Comparison of ENCODE assay signal across 28 mouse cellular contexts in the genomic region with DNA sequence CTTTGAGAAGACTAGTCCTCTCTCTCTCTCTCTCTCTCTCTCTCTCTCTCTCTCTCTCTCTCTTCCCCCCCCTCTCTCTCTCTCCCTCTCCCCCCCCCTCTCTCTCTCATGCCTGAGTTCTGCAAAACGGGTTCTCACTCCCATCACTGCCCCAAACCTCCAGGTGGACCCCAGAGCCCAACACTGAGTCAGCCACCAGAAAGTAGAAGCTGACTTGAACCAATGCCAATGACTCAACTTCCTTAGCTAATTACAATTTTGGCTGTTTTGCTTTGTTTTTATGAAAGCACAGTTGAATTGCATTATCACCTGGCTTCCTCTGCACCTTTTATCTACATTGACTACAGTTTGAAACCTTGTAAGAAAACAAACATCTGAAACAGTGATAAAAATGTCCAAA. TPM values are rescaled to one million over a fixed set of nuclear protein-coding genes. Genes with fewer than 3 reads are reported as not detected.
DNase-seq lines count a peak whose midpoint lies in the region; ATAC-seq and TF ChIP-seq lines count a peak whose summit lies in the region.
"Had no signal": no experiment of that assay in that cellular context is flagged by ENCODE, and none has a peak within 500 bp of the region (broad histone marks: within the 10 kb centered on the region; RNA-seq: fewer than 3 reads in every experiment).

No protein-coding gene starts in this region.

- TF ChIP-seq EP300 in heart, postnatal 0 days (IDR thresholded peaks at IDR 0.05; ENCODE audit: low read depth): no peak
- no peak for TF ChIP-seq EP300 in stomach, postnatal 0 days (optimal IDR thresholded peaks at IDR 0.05)
- TF ChIP-seq EP300 in lung, postnatal 0 days (IDR thresholded peaks at IDR 0.05): no peak

- no peaks in the 10 kb centered on the region for H3K27me3 ChIP-seq in heart, embryonic 11.5 days (ENCODE audit: control insufficient read depth, insufficient read depth, low read length)
- H3K27me3 ChIP-seq in heart, postnatal 0 days (ENCODE audit: control insufficient read depth, insufficient read depth, low read length): no peaks in the 10 kb centered on the region
- H3K27me3 ChIP-seq in heart, embryonic 12.5 days (replicated peaks): no peaks in the 10 kb centered on the region
- H3K27me3 ChIP-seq in embryonic facial prominence, embryonic 15.5 days: no peaks in the 10 kb centered on the region
- H3K27me3 ChIP-seq in stomach, postnatal 0 days (ENCODE audit: control insufficient read depth, insufficient read depth, low read length): no peaks in the 10 kb centered on the region
- no peaks in the 10 kb centered on the region for H3K27me3 ChIP-seq in lung, postnatal 0 days (replicated peaks; ENCODE audit: insufficient read depth, low read length)
- H3K27me3 ChIP-seq: forebrain, embryonic 15.5 days; hindbrain, embryonic 13.5 days; liver, embryonic 12.5 days; midbrain, embryonic 13.5 days; Patski had no signal

- no peak overlapping the region for H3K9ac ChIP-seq in heart, embryonic 11.5 days (ENCODE audit: low read depth, low read length)
- no peak overlapping the region for H3K9ac ChIP-seq in heart, postnatal 0 days (replicated peaks; ENCODE audit: low read depth, low read length)
- H3K9ac ChIP-seq in heart, embryonic 12.5 days: no peak overlapping the region
- H3K9ac ChIP-seq in embryonic facial prominence, embryonic 15.5 days: no peak overlapping the region
- no peak overlapping the region for H3K9ac ChIP-seq in stomach, postnatal 0 days (ENCODE audit: low read length)
- no peak overlapping the region for H3K9ac ChIP-seq in lung, postnatal 0 days (replicated peaks; ENCODE audit: low read depth)
- H3K9ac ChIP-seq: forebrain, embryonic 15.5 days; hindbrain, embryonic 13.5 days; liver, embryonic 12.5 days; liver, postnatal 0 days; midbrain, embryonic 13.5 days had no signal

- no peak for TF ChIP-seq CTCF in heart, postnatal 0 days (IDR thresholded peaks at IDR 0.05; ENCODE audit: low read depth)
- TF ChIP-seq CTCF in stomach, postnatal 0 days (IDR thresholded peaks at IDR 0.05; ENCODE audit: low read depth): no peak
- no peak for TF ChIP-seq CTCF in lung, postnatal 0 days (IDR thresholded peaks at IDR 0.05)

- peaks cover 12% of the 10 kb centered on the region for H3K4me1 ChIP-seq in heart, embryonic 11.5 days (ENCODE audit: control insufficient read depth, insufficient read depth, low read length)
- peaks cover 26% of the 10 kb centered on the region for H3K4me1 ChIP-seq in heart, postnatal 0 days (ENCODE audit: control insufficient read depth, insufficient read depth)
- peaks cover 22% of the 10 kb centered on the region for H3K4me1 ChIP-seq in heart, embryonic 12.5 days (replicated peaks)
- peaks cover 9% of the 10 kb centered on the region for H3K4me1 ChIP-seq in embryonic facial prominence, embryonic 15.5 days
- H3K4me1 ChIP-seq in stomach, postnatal 0 days (replicated peaks; ENCODE audit: control insufficient read depth, insufficient read depth): peaks cover 16% of the 10 kb centered on the region
- H3K4me1 ChIP-seq in lung, postnatal 0 days (ENCODE audit: insufficient read depth, low read depth, low read length): peaks cover 12% of the 10 kb centered on the region; the same call in 1 of the 2 replicates
- H3K4me1 ChIP-seq: hindbrain, embryonic 13.5 days; liver, embryonic 12.5 days had no signal

- no peak overlapping the region for H3K4me2 ChIP-seq in heart, embryonic 11.5 days
- H3K4me2 ChIP-seq in heart, postnatal 0 days (ENCODE audit: low read depth, low read length): no peak overlapping the region
- H3K4me2 ChIP-seq in heart, embryonic 12.5 days: no peak overlapping the region
- no peak overlapping the region for H3K4me2 ChIP-seq in embryonic facial prominence, embryonic 15.5 days (replicated peaks)
- no peak overlapping the region for H3K4me2 ChIP-seq in stomach, postnatal 0 days (replicated peaks; ENCODE audit: low read depth)
- no peak overlapping the region for H3K4me2 ChIP-seq in lung, postnatal 0 days (replicated peaks; ENCODE audit: low read depth, low read length)
- H3K4me2 ChIP-seq: forebrain, embryonic 15.5 days; hindbrain, embryonic 13.5 days; liver, embryonic 12.5 days; midbrain, embryonic 13.5 days had no signal

- H3K4me3 ChIP-seq in heart, embryonic 11.5 days (ENCODE audit: low read depth, low read length): no peak overlapping the region
- no peak overlapping the region for H3K4me3 ChIP-seq in heart, postnatal 0 days (ENCODE audit: low read depth, low read length)
- no peak overlapping the region for H3K4me3 ChIP-seq in heart, embryonic 12.5 days
- no peak overlapping the region for H3K4me3 ChIP-seq in embryonic facial prominence, embryonic 15.5 days (replicated peaks)
- no peak overlapping the region for H3K4me3 ChIP-seq in stomach, postnatal 0 days (ENCODE audit: low read depth, low read length)
- H3K4me3 ChIP-seq in lung, postnatal 0 days (ENCODE audit: low read depth, low read length): no peak overlapping the region
- H3K4me3 ChIP-seq: forebrain, embryonic 10.5 days; forebrain, embryonic 15.5 days; hindbrain, embryonic 13.5 days; liver, embryonic 12.5 days; midbrain, embryonic 13.5 days had no signal

- H3K27ac ChIP-seq in heart, embryonic 11.5 days (ENCODE audit: low read depth, low read length): no peak overlapping the region
- peak overlapping the region; percentile 56; the same call in 1 of the 2 replicates for H3K27ac ChIP-seq in heart, postnatal 0 days (ENCODE audit: low read depth)
- no peak overlapping the region for H3K27ac ChIP-seq in heart, embryonic 12.5 days (ENCODE audit: poor library complexity, severe bottlenecking)
- H3K27ac ChIP-seq in embryonic facial prominence, embryonic 15.5 days (replicated peaks): peak overlapping the region; percentile 85; the same call in 1 of the 2 replicates
- peak overlapping the region; percentile 85; the same call in 1 of the 2 replicates for H3K27ac ChIP-seq in stomach, postnatal 0 days (replicated peaks)
- no peak overlapping the region for H3K27ac ChIP-seq in lung, postnatal 0 days (ENCODE audit: low read length)
- H3K27ac ChIP-seq: forebrain, embryonic 10.5 days; forebrain, embryonic 15.5 days; hindbrain, embryonic 13.5 days; liver, embryonic 12.5 days; macrophage; midbrain, embryonic 13.5 days had no signal

- no peaks in the 10 kb centered on the region for H3K9me3 ChIP-seq in heart, embryonic 11.5 days (replicated peaks; ENCODE audit: control insufficient read depth, low read length)
- H3K9me3 ChIP-seq in heart, postnatal 0 days (replicated peaks; ENCODE audit: control insufficient read depth, low read length): no peaks in the 10 kb centered on the region
- no peaks in the 10 kb centered on the region for H3K9me3 ChIP-seq in heart, embryonic 12.5 days (replicated peaks)
- no peaks in the 10 kb centered on the region for H3K9me3 ChIP-seq in embryonic facial prominence, embryonic 15.5 days (replicated peaks)
- no peaks in the 10 kb centered on the region for H3K9me3 ChIP-seq in stomach, postnatal 0 days (ENCODE audit: control insufficient read depth, low read length)
- no peaks in the 10 kb centered on the region for H3K9me3 ChIP-seq in lung, postnatal 0 days (ENCODE audit: low read length)
- H3K9me3 ChIP-seq: forebrain, embryonic 10.5 days; forebrain, embryonic 15.5 days; G1E; hindbrain, embryonic 13.5 days; liver, embryonic 12.5 days; midbrain, embryonic 13.5 days had no signal

- WGBS in heart, embryonic 11.5 days (ENCODE audit: insufficient replicate concordance): 42% methylated on average over 1 of the region's 1 CpGs
- WGBS in heart, postnatal 0 days: 40% methylated on average over 1 of the region's 1 CpGs
- 29% methylated on average over 1 of the region's 1 CpGs for WGBS in heart, embryonic 12.5 days
- 44% methylated on average over 1 of the region's 1 CpGs for WGBS in embryonic facial prominence, embryonic 15.5 days
- 30% methylated on average over 1 of the region's 1 CpGs for WGBS in stomach, postnatal 0 days
- WGBS in lung, postnatal 0 days: 21% methylated on average over 1 of the region's 1 CpGs

- peak; percentile 90 for DNase-seq in heart, adult 11 months
- no peak for DNase-seq in heart, postnatal 0 days (ENCODE audit: low spot score)
- DNase-seq in stomach, postnatal 0 days (ENCODE audit: low spot score): no peak
- DNase-seq in lung, postnatal 0 days (ENCODE audit: low spot score): no peak
- no peak for DNase-seq in natural killer cell, adult 2 months (ENCODE audit: low spot score in 2 of 2)
- DNase-seq: adrenal gland, postnatal 10 days; cerebellum, adult 11-12 months; cerebellum, adult 9-11 months; gastrocnemius, postnatal 25 days; heart, postnatal 4 days; kidney, adult 8-10 months; kidney, postnatal 10 days; layer of hippocampus, postnatal 36 days; left cerebral cortex, postnatal 4 days; liver, postnatal 0 days had no signal

- H3K36me3 ChIP-seq in heart, embryonic 11.5 days (ENCODE audit: control insufficient read depth, insufficient read depth, low read length): no peaks in the 10 kb centered on the region
- H3K36me3 ChIP-seq in heart, postnatal 0 days (replicated peaks; ENCODE audit: control insufficient read depth, insufficient read depth, low read length): no peaks in the 10 kb centered on the region
- no peaks in the 10 kb centered on the region for H3K36me3 ChIP-seq in heart, embryonic 12.5 days
- no peaks in the 10 kb centered on the region for H3K36me3 ChIP-seq in embryonic facial prominence, embryonic 15.5 days
- no peaks in the 10 kb centered on the region for H3K36me3 ChIP-seq in stomach, postnatal 0 days (ENCODE audit: control insufficient read depth, insufficient read depth, low read length)
- no peaks in the 10 kb centered on the region; the same call in 1 of the 2 replicates for H3K36me3 ChIP-seq in lung, postnatal 0 days (ENCODE audit: insufficient read depth, low read length)
- H3K36me3 ChIP-seq: forebrain, embryonic 10.5 days; forebrain, embryonic 15.5 days; G1E; hindbrain, embryonic 13.5 days; liver, embryonic 12.5 days; midbrain, embryonic 13.5 days had no signal

- ATAC-seq in heart, embryonic 11.5 days (replicated peaks; ENCODE audit: insufficient number of reproducible peaks, low FRiP score, low TSS enrichment): no peak
- no peak for ATAC-seq in heart, postnatal 0 days (ENCODE audit: insufficient read depth, low read depth)
- ATAC-seq in heart, embryonic 12.5 days (ENCODE audit: insufficient number of reproducible peaks, low FRiP score): no peak
- ATAC-seq in embryonic facial prominence, embryonic 15.5 days (ENCODE audit: insufficient number of reproducible peaks, low FRiP score, low TSS enrichment, low read depth): no peak
- ATAC-seq in stomach, postnatal 0 days (ENCODE audit: low FRiP score, low TSS enrichment): no peak
- no peak for ATAC-seq in lung, postnatal 0 days
- ATAC-seq: forebrain, embryonic 15.5 days; liver, embryonic 12.5 days; liver, postnatal 0 days; midbrain, embryonic 13.5 days; Patski had no signal

RNA-seq across cellular contexts. Expression of a gene that starts 11.8 kb away (rescaled TPM):
- polyA plus RNA-seq in heart, embryonic 11.5 days (2014; fragmentation: Nextera tagmentation; extraction: Ambion mirVana): 69.2 and 81.5 TPM in 2 replicates
- total RNA-seq in heart, postnatal 0 days (2014; rRNA removed; ENCODE audit: low replicate concordance): 461 and 590 TPM in 2 replicates
- 335 and 338 TPM in 2 replicates for polyA plus RNA-seq in heart, postnatal 0 days (2015; fragmentation: Nextera tagmentation; extraction: Ambion mirVana)
- polyA plus RNA-seq in heart, embryonic 12.5 days (2016; fragmentation: Nextera tagmentation; extraction: Ambion mirVana): 67.2 and 75.0 TPM in 2 replicates
- polyA plus RNA-seq in embryonic facial prominence, embryonic 15.5 days (2015; fragmentation: Nextera tagmentation; extraction: Ambion mirVana): 209 and 234 TPM in 2 replicates
- polyA plus RNA-seq in stomach, postnatal 0 days (2015; fragmentation: Nextera tagmentation; extraction: Ambion mirVana): 324 and 346 TPM in 2 replicates
- polyA plus RNA-seq in lung, postnatal 0 days (2015; fragmentation: Nextera tagmentation; extraction: Ambion mirVana): 1,087 and 1,202 TPM in 2 replicates
- total RNA-seq: common myeloid progenitor, adult 5-6 weeks; G1E; megakaryocyte-erythroid progenitor cell, adult 5-6 weeks had no signal
- polyA plus RNA-seq: G1E had no signal

RNA-seq across cellular contexts. Expression of a gene that starts 37.0 kb away (rescaled TPM):
- 13.7 and 15.9 TPM in 2 replicates for polyA plus RNA-seq in heart, embryonic 11.5 days (2014; fragmentation: Nextera tagmentation; extraction: Ambion mirVana)
- 52.2 and 78.4 TPM in 2 replicates for total RNA-seq in heart, postnatal 0 days (2014; rRNA removed; ENCODE audit: low replicate concordance)
- polyA plus RNA-seq in heart, postnatal 0 days (2015; fragmentation: Nextera tagmentation; extraction: Ambion mirVana): 58.8 and 59.4 TPM in 2 replicates
- polyA plus RNA-seq in heart, embryonic 12.5 days (2016; fragmentation: Nextera tagmentation; extraction: Ambion mirVana): 19.1 and 22.5 TPM in 2 replicates
- polyA plus RNA-seq in embryonic facial prominence, embryonic 15.5 days (2015; fragmentation: Nextera tagmentation; extraction: Ambion mirVana): 38.5 and 47.3 TPM in 2 replicates
- polyA plus RNA-seq in stomach, postnatal 0 days (2015; fragmentation: Nextera tagmentation; extraction: Ambion mirVana): 62.7 and 63.5 TPM in 2 replicates
- 318 and 355 TPM in 2 replicates for polyA plus RNA-seq in lung, postnatal 0 days (2015; fragmentation: Nextera tagmentation; extraction: Ambion mirVana)
- total RNA-seq: megakaryocyte-erythroid progenitor cell, adult 5-6 weeks had no signal
- polyA plus RNA-seq: G1E had no signal

Comparison
In these comparisons a context has a peak if more than half of its experiments do, and no peak if none do; other contexts are left out.
1. H3K27ac ChIP-seq: peak in heart, postnatal 0 days (single experiment), embryonic facial prominence, embryonic 15.5 days (single experiment) and stomach, postnatal 0 days (single experiment); none in heart, embryonic 11.5 days (single experiment), heart, embryonic 12.5 days (single experiment) and lung, postnatal 0 days (single experiment).